Mouse (Mus musculus) neural tube, embryonic 15.5 days (tissue): ENCODE data around the gene Bphl. TPM values are rescaled to one million over a fixed set of nuclear protein-coding genes. Genes with fewer than 3 reads are reported as not detected.

ENCODE experiments used
- ATAC-seq: fragments of 200-750 bp; cut with Nextera tagmentation; 2 replicates; pipeline ENCODE4 v1.8.0; 2017; ENCODE audit warnings: mild to moderate bottlenecking, moderate TSS enrichment, moderate library complexity; ENCODE audit not compliant: low FRiP score
- H3K27ac ChIP-seq: fragments of 300-500 bp; sonication (generic); replicated peaks from 2 replicates; pipeline ENCODE4 v1.5.1; 2015; ENCODE audit warnings: mild to moderate bottlenecking, inconsistent platforms
- H3K27me3 ChIP-seq: fragments of 300-500 bp; sonication (generic); replicated peaks from 2 replicates; pipeline ENCODE4 v1.6.1; 2015; ENCODE audit warnings: inconsistent platforms
- H3K36me3 ChIP-seq: fragments of 300-500 bp; sonication (generic); 2 replicates; pipeline ENCODE4 v1.6.1; 2015; ENCODE audit warnings: inconsistent platforms
- H3K4me1 ChIP-seq: fragments of 300-500 bp; sonication (generic); 2 replicates; pipeline ENCODE4 v1.6.1; 2015; ENCODE audit warnings: inconsistent platforms
- H3K4me2 ChIP-seq: fragments of 300-500 bp; sonication (generic); 2 replicates; pipeline ENCODE4 v1.6.1; 2015; ENCODE audit warnings: inconsistent platforms, mild to moderate bottlenecking, moderate library complexity
- H3K4me3 ChIP-seq: fragments of 300-500 bp; sonication (generic); replicated peaks from 2 replicates; pipeline ENCODE4 v1.5.1; 2015; ENCODE audit warnings: mild to moderate bottlenecking, inconsistent platforms
- H3K9ac ChIP-seq: fragments of 300-500 bp; sonication (generic); replicated peaks from 2 replicates; pipeline ENCODE4 v1.6.1; 2015; ENCODE audit warnings: mild to moderate bottlenecking, inconsistent platforms
- H3K9me3 ChIP-seq: fragments of 300-500 bp; sonication (generic); replicated peaks from 2 replicates; pipeline ENCODE4 v1.6.1; 2016; ENCODE audit warnings: inconsistent platforms
- WGBS: fragments of 180-500 bp; shearing (Covaris S2); methylation state at CpG from one replicate; pipeline ENCODE4 v1.1.7; 2015; ENCODE audit warnings: mixed read lengths; 5-methylcytosine and 5-hydroxymethylcytosine counted together
- polyA plus RNA-seq: library from polyadenylated mRNA; unstranded; fragments of >200 nt; fragmentation: Nextera tagmentation; extraction: Ambion mirVana; gene quantifications from 2 replicates; pipeline ENCODE4 v1.2.1, GENCODE M21; 2015

Bphl gene
- polyA plus RNA-seq, 1 experiment from 2014 or later, result 40.7 TPM

DNA sequence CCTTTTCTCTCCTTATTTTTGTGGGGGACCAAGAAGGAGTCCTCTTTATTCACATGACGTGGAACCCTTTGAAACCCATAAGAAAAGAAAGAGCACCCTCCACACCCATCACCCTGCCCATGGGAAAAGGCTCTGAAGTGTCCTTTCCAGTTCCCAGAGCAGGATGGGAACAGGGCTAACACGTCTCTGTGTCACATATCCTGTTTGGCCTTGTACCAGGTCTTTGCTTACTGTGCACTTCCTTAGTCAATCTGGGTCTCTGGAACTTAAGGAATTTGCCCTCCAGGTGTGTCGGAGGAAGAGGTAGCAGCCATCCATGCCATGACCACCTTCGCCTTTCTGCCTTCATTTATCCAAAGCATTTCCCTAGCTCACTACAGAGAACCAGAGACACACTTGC lies 59.1 kb downstream of the Bphl start:
- WGBS, result 50% methylated on average over 4 of the region's 4 CpGs
- peak; percentile 71 for ATAC-seq
- no peaks in the 10 kb centered on the region for H3K27me3 ChIP-seq
- H3K9ac ChIP-seq, result 0 out of 2 replicates have a peak overlapping the region, but pooled peaks have one; percentile 23
- H3K36me3 ChIP-seq, result no peaks in the 10 kb centered on the region
- peaks cover 22% of the 10 kb centered on the region for H3K4me1 ChIP-seq
- H3K4me2 ChIP-seq, result peak overlapping the region; percentile 41
- H3K9me3 ChIP-seq, result no peaks in the 10 kb centered on the region
- H3K4me3 ChIP-seq, result no peak overlapping the region
- peak overlapping the region; percentile 83 for H3K27ac ChIP-seq

- H3K27ac ChIP-seq, result peak overlapping the region; percentile 83
- no peak overlapping the region for H3K4me2 ChIP-seq
- no peak overlapping the region for H3K9ac ChIP-seq
- no peak for ATAC-seq
- H3K9me3 ChIP-seq, result no peaks in the 10 kb centered on the region
- 43% methylated on average over 3 of the region's 3 CpGs for WGBS
- peaks cover 22% of the 10 kb centered on the region for H3K4me1 ChIP-seq
- H3K4me3 ChIP-seq, result no peak overlapping the region
- H3K36me3 ChIP-seq, result no peaks in the 10 kb centered on the region
- H3K27me3 ChIP-seq, result no peaks in the 10 kb centered on the region
Observed at GRCm38 (mm10) chr13:34097086-34097485, 59.7 kb downstream of the Bphl start.

- H3K9me3 ChIP-seq, result no peaks in the 10 kb centered on the region
- no peak overlapping the region for H3K4me3 ChIP-seq
- H3K4me1 ChIP-seq, result peaks cover 16% of the 10 kb centered on the region
- H3K4me2 ChIP-seq, result no peak overlapping the region
- no peak for ATAC-seq
- H3K27ac ChIP-seq, result peak overlapping the region; percentile 54; the same call in 1 of the 2 replicates
- H3K27me3 ChIP-seq, result no peaks in the 10 kb centered on the region
- WGBS, result 72% methylated on average over 3 of the region's 3 CpGs
- no peak overlapping the region for H3K9ac ChIP-seq
- no peaks in the 10 kb centered on the region for H3K36me3 ChIP-seq
Observed at GRCm38 (mm10) chr13:34100733-34101132, 63.3 kb downstream of the Bphl start.

GRCm38 (mm10) chr13:34101247-34101646 lies 63.9 kb downstream of the Bphl start:
- H3K4me3 ChIP-seq, result no peak overlapping the region
- H3K27me3 ChIP-seq, result no peaks in the 10 kb centered on the region
- H3K4me1 ChIP-seq, result peaks cover 12% of the 10 kb centered on the region
- H3K9me3 ChIP-seq, result no peaks in the 10 kb centered on the region
- no peak for ATAC-seq
- no peaks in the 10 kb centered on the region for H3K36me3 ChIP-seq
- WGBS, result 92% methylated on average over 10 of the region's 10 CpGs
- no peak overlapping the region for H3K9ac ChIP-seq
- H3K4me2 ChIP-seq, result no peak overlapping the region
- H3K27ac ChIP-seq, result no peak overlapping the region; the same call in 1 of the 2 replicates

- H3K36me3 ChIP-seq, result no peaks in the 10 kb centered on the region
- H3K9ac ChIP-seq, result no peak overlapping the region
- no peak for ATAC-seq
- H3K4me2 ChIP-seq, result no peak overlapping the region
- peaks cover 6% of the 10 kb centered on the region; the same call in 1 of the 2 replicates for H3K4me1 ChIP-seq
- H3K9me3 ChIP-seq, result no peaks in the 10 kb centered on the region
- H3K27ac ChIP-seq, result no peak overlapping the region
- H3K4me3 ChIP-seq, result no peak overlapping the region
- no peaks in the 10 kb centered on the region for H3K27me3 ChIP-seq
- 89% methylated on average over 9 of the region's 9 CpGs for WGBS
Observed at GRCm38 (mm10) chr13:34101908-34102307, 64.5 kb downstream of the Bphl start.

DNA sequence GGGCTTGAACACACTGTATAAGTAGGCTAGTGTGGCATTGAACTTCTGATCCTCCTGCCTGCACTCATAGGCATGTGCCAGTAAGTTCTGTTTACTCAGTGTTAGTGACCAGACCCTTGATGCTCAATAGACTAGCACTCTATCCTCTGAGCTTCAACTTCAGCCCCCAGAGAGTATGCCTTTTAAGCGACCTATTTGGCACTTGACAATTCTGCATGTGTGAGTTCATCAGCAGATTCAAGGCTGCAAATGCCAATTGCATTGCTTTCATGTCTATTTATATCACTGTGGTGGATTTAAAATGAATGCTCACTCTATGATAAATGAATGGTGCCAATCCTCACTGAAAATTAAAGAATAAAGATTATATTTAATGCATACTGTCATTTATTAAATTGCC lies 68.0 kb downstream of the Bphl start:
- no peaks in the 10 kb centered on the region for H3K9me3 ChIP-seq

DNA sequence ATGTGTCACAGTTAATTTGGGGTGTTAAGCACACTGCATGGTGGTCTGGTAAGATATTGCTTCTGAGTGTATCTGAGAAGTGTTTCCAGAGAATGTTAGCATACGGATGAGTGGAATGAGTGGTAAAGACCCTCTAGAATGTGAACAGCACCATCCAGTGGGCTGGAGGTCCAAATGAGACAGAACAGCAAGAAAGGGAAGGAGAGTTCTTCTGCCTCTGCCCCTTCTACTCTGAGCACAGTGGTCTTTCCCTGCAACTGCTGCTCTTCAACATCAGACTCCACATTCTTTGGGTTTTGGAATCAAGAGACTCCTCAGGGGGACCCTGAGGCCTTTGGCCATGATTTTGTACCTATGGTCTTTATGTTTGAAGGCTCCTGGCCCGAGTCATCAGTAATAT lies 68.9 kb downstream of the Bphl start:
- no peak overlapping the region for H3K4me3 ChIP-seq
- H3K27ac ChIP-seq, result 0 out of 2 replicates have a peak overlapping the region, but pooled peaks have one; percentile 28
- H3K36me3 ChIP-seq, result no peaks in the 10 kb centered on the region
- no peak overlapping the region for H3K4me2 ChIP-seq
- H3K4me1 ChIP-seq, result no peaks in the 10 kb centered on the region
- ATAC-seq, result no peak
- no peak overlapping the region for H3K9ac ChIP-seq
- no peaks in the 10 kb centered on the region for H3K27me3 ChIP-seq
- H3K9me3 ChIP-seq, result no peaks in the 10 kb centered on the region
- WGBS, result 82% methylated on average over 2 of the region's 2 CpGs

More for the DNA sequence above, 68.0 kb downstream of the Bphl start:
- no peaks in the 10 kb centered on the region for H3K36me3 ChIP-seq
- peaks cover 6% of the 10 kb centered on the region; the same call in 1 of the 2 replicates for H3K4me1 ChIP-seq
- no peak for ATAC-seq
- WGBS, result 84% methylated on average over 1 of the region's 1 CpGs
- no peak overlapping the region for H3K27ac ChIP-seq
- no peak overlapping the region for H3K4me3 ChIP-seq
- H3K9ac ChIP-seq, result no peak overlapping the region
- no peaks in the 10 kb centered on the region for H3K27me3 ChIP-seq
- H3K4me2 ChIP-seq, result no peak overlapping the region

DNA sequence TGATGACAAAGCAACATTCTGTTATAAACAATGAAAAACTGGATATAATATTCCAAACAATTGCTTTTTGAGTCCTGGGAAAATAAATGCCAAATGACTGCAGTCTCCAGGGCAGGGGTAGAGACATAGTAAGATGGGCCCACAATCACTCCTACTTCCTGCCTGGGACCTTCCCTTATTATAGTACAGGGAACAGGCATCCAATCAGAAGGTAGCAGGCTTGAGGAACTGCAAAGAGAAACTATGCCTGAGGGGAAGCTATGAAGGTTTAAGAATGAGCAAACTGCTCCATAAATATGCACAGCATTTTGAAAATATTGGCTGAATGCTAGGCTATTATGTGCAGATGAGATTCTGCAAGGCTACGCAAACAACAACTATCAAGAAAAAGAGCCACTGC lies 69.6 kb downstream of the Bphl start:
- 65% methylated on average over 1 of the region's 1 CpGs for WGBS
- H3K4me3 ChIP-seq, result no peak overlapping the region
- peak; percentile 76 for ATAC-seq
- no peaks in the 10 kb centered on the region for H3K27me3 ChIP-seq
- no peak overlapping the region for H3K4me2 ChIP-seq
- no peaks in the 10 kb centered on the region for H3K9me3 ChIP-seq
- no peaks in the 10 kb centered on the region for H3K4me1 ChIP-seq
- H3K9ac ChIP-seq, result no peak overlapping the region
- no peaks in the 10 kb centered on the region for H3K36me3 ChIP-seq
- H3K27ac ChIP-seq, result no peak overlapping the region

DNA sequence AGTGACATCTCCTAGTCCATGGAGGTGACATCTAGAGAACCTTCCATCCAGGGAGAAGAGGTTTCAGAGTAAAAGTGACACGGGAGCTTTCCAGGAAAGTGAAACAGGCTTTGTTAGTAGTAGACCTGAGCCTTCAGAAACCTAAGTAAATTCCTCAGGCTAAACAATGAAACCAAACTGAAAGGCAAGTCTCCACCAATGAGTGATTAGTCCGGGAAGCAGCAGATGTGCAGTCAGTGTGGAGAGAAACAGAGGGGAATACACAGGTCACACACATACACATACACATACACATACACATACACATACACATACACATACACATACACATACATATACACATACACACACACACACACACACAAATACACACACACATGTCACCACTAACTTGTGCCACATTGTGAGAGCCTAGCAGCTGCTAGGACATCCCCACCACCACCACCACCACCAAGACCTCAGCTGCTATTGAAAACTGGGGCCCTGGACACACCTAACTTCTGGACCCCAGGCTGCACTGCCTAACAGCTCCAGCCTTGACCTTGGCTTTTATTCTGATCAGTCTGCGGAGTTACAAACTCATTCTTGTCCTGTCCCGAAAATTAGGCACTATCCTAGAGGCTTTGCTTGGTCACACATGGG lies 71.8 kb downstream of the Bphl start:
- Histone ChIP-seq H3K36me3 (no peaks in the 10 kb centered on the region), H3K9ac (no peak overlapping the region), H3K27me3 (no peaks in the 10 kb centered on the region), H3K4me3 (no peak overlapping the region), H3K27ac (no peak overlapping the region), H3K9me3 (no peaks in the 10 kb centered on the region), H3K4me2 (no peak overlapping the region), H3K4me1 (no peaks in the 10 kb centered on the region)
- ATAC-seq, result no peak
- WGBS, result 75% methylated on average over 4 of the region's 4 CpGs

- Histone ChIP-seq H3K4me1 (no peaks in the 10 kb centered on the region), H3K9me3 (no peaks in the 10 kb centered on the region), H3K9ac (no peak overlapping the region), H3K4me2 (no peak overlapping the region), H3K27ac (no peak overlapping the region), H3K27me3 (no peaks in the 10 kb centered on the region), H3K36me3 (no peaks in the 10 kb centered on the region), H3K4me3 (no peak overlapping the region)
- 38% methylated on average over 4 of the region's 4 CpGs for WGBS
- ATAC-seq, result no peak
Observed at GRCm38 (mm10) chr13:34109677-34110058, 72.3 kb downstream of the Bphl start.

GRCm38 (mm10) chr13:34111019-34111418 lies 73.6 kb downstream of the Bphl start:
- no peak for ATAC-seq
- Histone ChIP-seq H3K4me3 (no peak overlapping the region), H3K9me3 (no peaks in the 10 kb centered on the region), H3K36me3 (no peaks in the 10 kb centered on the region), H3K27ac (no peak overlapping the region), H3K4me1 (no peaks in the 10 kb centered on the region), H3K9ac (no peak overlapping the region), H3K4me2 (no peak overlapping the region), H3K27me3 (no peaks in the 10 kb centered on the region)
- 70% methylated on average over 5 of the region's 5 CpGs for WGBS

DNA sequence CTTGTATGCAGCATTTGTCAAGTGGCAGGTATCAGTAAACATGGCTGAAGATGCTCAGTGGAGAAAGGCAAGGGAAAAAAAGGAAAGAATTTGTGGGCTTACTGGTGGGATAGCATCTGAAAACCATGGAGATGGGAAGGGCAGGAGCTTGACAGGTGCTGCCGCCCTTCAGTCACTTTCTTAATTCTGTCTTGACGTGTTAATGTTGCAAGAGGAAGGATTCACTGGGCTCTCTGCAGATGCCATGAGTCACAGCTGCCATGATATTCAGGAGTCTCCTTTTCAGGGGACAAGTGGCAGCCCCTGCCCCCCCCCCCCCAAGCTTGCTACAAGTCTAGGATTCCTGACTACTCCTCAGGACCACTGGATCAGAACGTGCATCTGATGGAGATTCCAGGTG lies 74.5 kb downstream of the Bphl start:
- 93% methylated on average over 3 of the region's 3 CpGs for WGBS
- Histone ChIP-seq H3K4me2 (no peak overlapping the region), H3K36me3 (no peaks in the 10 kb centered on the region), H3K4me3 (no peak overlapping the region), H3K9ac (no peak overlapping the region), H3K4me1 (no peaks in the 10 kb centered on the region), H3K9me3 (no peaks in the 10 kb centered on the region), H3K27me3 (no peaks in the 10 kb centered on the region), H3K27ac (no peak overlapping the region)
- no peak for ATAC-seq
